ENCODE assay signal across 27 mouse cellular contexts in the genomic region with DNA sequence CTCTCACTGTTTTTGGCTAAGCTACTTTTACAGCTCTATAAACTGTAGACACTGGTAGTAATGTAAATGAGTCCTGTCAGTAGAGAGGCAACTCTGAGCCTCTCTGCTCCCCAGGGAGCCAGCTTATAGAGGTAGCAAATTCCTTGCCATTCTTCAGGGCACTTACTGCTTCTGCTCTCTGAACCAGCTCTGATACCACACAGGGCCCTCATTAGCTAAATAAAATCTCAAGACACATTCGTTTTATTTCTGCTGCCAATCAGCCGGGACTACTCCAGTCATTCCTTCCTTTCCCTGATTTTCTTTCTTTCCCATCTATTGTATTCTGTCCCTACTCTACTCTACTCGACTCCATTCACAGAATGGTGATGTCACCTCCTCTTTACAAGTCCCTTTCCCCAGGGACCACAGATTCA.
DNase-seq lines count a peak whose midpoint lies in the region; ATAC-seq and TF ChIP-seq lines count a peak whose summit lies in the region.
"Had no signal": no experiment of that assay in that cellular context is flagged by ENCODE, and none has a peak within 500 bp of the region (broad histone marks: within the 10 kb centered on the region; RNA-seq: fewer than 3 reads in every experiment).

No protein-coding gene starts in this region.

- 0 out of 2 replicates have a peak, but pooled peaks have one; percentile 37 for ATAC-seq in midbrain, embryonic 13.5 days
- ATAC-seq in midbrain, embryonic 11.5 days (ENCODE audit: low FRiP score), result no peak
- peak; percentile 12; the same call in 1 of the 2 replicates for ATAC-seq in forebrain, postnatal 0 days
- ATAC-seq: CD4-positive, CD25-positive, alpha-beta regulatory T cell, adult 4 months; liver, embryonic 12.5 days; liver, postnatal 0 days had no signal

- H3K27me3 ChIP-seq in midbrain, embryonic 13.5 days, result no peaks in the 10 kb centered on the region
- peaks cover 3% of the 10 kb centered on the region; the same call in 1 of the 2 replicates for H3K27me3 ChIP-seq in midbrain, embryonic 11.5 days (ENCODE audit: control insufficient read depth, insufficient read depth, low read length)
- no peaks in the 10 kb centered on the region for H3K27me3 ChIP-seq in forebrain, postnatal 0 days (ENCODE audit: insufficient read depth, low read length)
- H3K27me3 ChIP-seq: embryonic facial prominence, embryonic 15.5 days; heart, embryonic 12.5 days; stomach, embryonic 15.5 days had no signal

- 10% methylated on average over 3 of the region's 3 CpGs for WGBS in midbrain, embryonic 13.5 days
- WGBS in midbrain, embryonic 11.5 days, result 25% methylated on average over 3 of the region's 3 CpGs
- WGBS in forebrain, postnatal 0 days, result 7% methylated on average over 3 of the region's 3 CpGs

- H3K9ac ChIP-seq in midbrain, embryonic 13.5 days (replicated peaks), result no peak overlapping the region
- H3K9ac ChIP-seq in midbrain, embryonic 11.5 days (ENCODE audit: low read length), result no peak overlapping the region
- H3K9ac ChIP-seq in forebrain, postnatal 0 days, result no peak overlapping the region
- H3K9ac ChIP-seq: embryonic facial prominence, embryonic 15.5 days; heart, embryonic 12.5 days; hindbrain, embryonic 13.5 days; liver, embryonic 12.5 days; liver, postnatal 0 days; stomach, embryonic 15.5 days had no signal

- H3K9me3 ChIP-seq in midbrain, embryonic 13.5 days, result no peaks in the 10 kb centered on the region
- H3K9me3 ChIP-seq in midbrain, embryonic 11.5 days (ENCODE audit: control insufficient read depth, low read length), result no peaks in the 10 kb centered on the region
- no peaks in the 10 kb centered on the region for H3K9me3 ChIP-seq in forebrain, postnatal 0 days (ENCODE audit: low read length)
- H3K9me3 ChIP-seq: embryonic facial prominence, embryonic 10.5 days; heart, embryonic 12.5 days; hindbrain, embryonic 13.5 days; liver, embryonic 12.5 days; stomach, embryonic 15.5 days had no signal

- no peaks in the 10 kb centered on the region for H3K36me3 ChIP-seq in midbrain, embryonic 13.5 days
- H3K36me3 ChIP-seq in midbrain, embryonic 11.5 days (ENCODE audit: control insufficient read depth, insufficient read depth, low read length), result no peaks in the 10 kb centered on the region
- no peaks in the 10 kb centered on the region for H3K36me3 ChIP-seq in forebrain, postnatal 0 days (ENCODE audit: insufficient read depth)
- H3K36me3 ChIP-seq: embryonic facial prominence, embryonic 10.5 days; embryonic facial prominence, embryonic 15.5 days; heart, embryonic 12.5 days; hindbrain, embryonic 13.5 days; liver, embryonic 12.5 days; stomach, embryonic 15.5 days had no signal

- no peak overlapping the region for H3K4me2 ChIP-seq in midbrain, embryonic 13.5 days (replicated peaks)
- H3K4me2 ChIP-seq in midbrain, embryonic 11.5 days, result no peak overlapping the region
- no peak overlapping the region for H3K4me2 ChIP-seq in forebrain, postnatal 0 days (ENCODE audit: low read depth)
- H3K4me2 ChIP-seq: embryonic facial prominence, embryonic 15.5 days; heart, embryonic 12.5 days; hindbrain, embryonic 13.5 days; liver, embryonic 12.5 days; stomach, embryonic 15.5 days had no signal

- H3K4me1 ChIP-seq in midbrain, embryonic 13.5 days (replicated peaks), result peaks cover 30% of the 10 kb centered on the region
- H3K4me1 ChIP-seq in midbrain, embryonic 11.5 days (ENCODE audit: control insufficient read depth, insufficient read depth, low read length), result peaks cover 14% of the 10 kb centered on the region
- H3K4me1 ChIP-seq in forebrain, postnatal 0 days (ENCODE audit: insufficient read depth), result no peaks in the 10 kb centered on the region

- no peak overlapping the region for H3K4me3 ChIP-seq in midbrain, embryonic 13.5 days (replicated peaks)
- no peak overlapping the region for H3K4me3 ChIP-seq in midbrain, embryonic 11.5 days (ENCODE audit: low read depth, low read length)
- H3K4me3 ChIP-seq in forebrain, postnatal 0 days (ENCODE audit: low read depth, low read length), result no peak overlapping the region
- H3K4me3 ChIP-seq: embryonic facial prominence, embryonic 10.5 days; embryonic facial prominence, embryonic 15.5 days; gastrocnemius, adult 2 months; heart, adult 2 months; heart, embryonic 12.5 days; hindbrain, embryonic 13.5 days; liver, embryonic 12.5 days; megakaryocyte, embryonic 14.5 days; stomach, embryonic 15.5 days had no signal

- TF ChIP-seq CTCF in forebrain, postnatal 0 days (IDR thresholded peaks at IDR 0.05; ENCODE audit: low read depth), result no peak

- DNase-seq in midbrain, embryonic 11.5 days (ENCODE audit: low spot score, missing footprints), result no peak
- peak; percentile 47 for DNase-seq in retina, embryonic 14.5 days (ENCODE audit: low spot score)
- no peak for DNase-seq in retina, postnatal 1 day
- DNase-seq in forebrain, postnatal 0 days, result no peak
- no peak for DNase-seq in urinary bladder, adult 2 months (ENCODE audit: low spot score)
- no peak for DNase-seq in thymus, postnatal 36 days
- DNase-seq: adrenal gland, postnatal 25 days; cerebellum, adult 2 months; cerebellum, postnatal 14 days; gastrocnemius, adult 2 months; heart, adult 2 months; heart, postnatal 4 days; kidney, adult 2 months; kidney, postnatal 36 days; left cerebral cortex, postnatal 4 days; liver, postnatal 0 days; lung, postnatal 4 days; right cerebral cortex, postnatal 14 days had no signal

- no peak overlapping the region for H3K27ac ChIP-seq in midbrain, embryonic 13.5 days
- H3K27ac ChIP-seq in midbrain, embryonic 11.5 days (ENCODE audit: low read depth, low read length), result no peak overlapping the region
- H3K27ac ChIP-seq in forebrain, postnatal 0 days (ENCODE audit: low read depth, low read length), result no peak overlapping the region
- H3K27ac ChIP-seq: embryonic facial prominence, embryonic 10.5 days; embryonic facial prominence, embryonic 15.5 days; gastrocnemius, adult 2 months; heart, adult 2 months; hindbrain, embryonic 13.5 days; liver, embryonic 12.5 days; stomach, embryonic 15.5 days had no signal
